Mouse (Mus musculus) neutrophil, adult 65 days (primary cell): ENCODE results near the gene Kif27. TPM values are rescaled to one million over a fixed set of nuclear protein-coding genes. Genes with fewer than 3 reads are reported as not detected.

Experiments
- total RNA-seq: library from RNA; stranded (reverse); gene quantifications from 2 replicates; pipeline ENCODE4 v1.2.4, GENCODE M21; 2023

The Kif27 gene
- 0.16 TPM in 1 of 2 replicates, not detected in the other for total RNA-seq

GRCm38 (mm10) chr13:58358629-58359303, at the start of gene Kif27:
Gene Kif27 (minus strand): TSS chr13:58359122.

GRCm38 (mm10) chr13:58403243-58403642, 44.3 kb upstream of the Kif27 start, which contains the start of gene Hnrnpk:
Gene Hnrnpk (minus strand): TSS chr13:58403343.

GRCm38 (mm10) chr13:58402003-58402743, 43.3 kb upstream of the Kif27 start, which contains the start of gene Rmi1:
Gene Rmi1 (plus strand): TSS chr13:58402248.

GRCm38 (mm10) chr13:58384779-58385546, 26.0 kb upstream of the Kif27 start, which contains the start of gene 2210016F16Rik:
Gene 2210016F16Rik (minus strand): TSS chr13:58385225.

GRCm38 (mm10) chr13:58275599-58275998, 83.3 kb downstream of the Kif27 start, which contains the start of gene Gkap1:
Gene Gkap1 (minus strand): TSS chr13:58275699.

Other genes starting within 250 kb of the Kif27 start
- gene Klhl3, start 245.5 kb downstream of the Kif27 start, total RNA-seq: 0.13 and 0.18 TPM in 2 replicates
- gene Hnrnpa0, start 230.6 kb downstream of the Kif27 start, total RNA-seq: 65.0 and 90.1 TPM in 2 replicates
- gene Idnk, start 201.5 kb downstream of the Kif27 start, total RNA-seq: 33.5 and 36.1 TPM in 2 replicates
- gene Ubqln1, start 143.5 kb downstream of the Kif27 start, total RNA-seq: 39.4 and 40.3 TPM in 2 replicates
- gene Gkap1, start 83.4 kb downstream of the Kif27 start, total RNA-seq: 2.0 and 4.1 TPM in 2 replicates
- 5.8 and 6.9 TPM in 2 replicates for gene 2210016F16Rik, start 26.1 kb upstream of the Kif27 start, total RNA-seq
- 16.2 and 20.4 TPM in 2 replicates for gene Rmi1, start 43.1 kb upstream of the Kif27 start, total RNA-seq
- gene Hnrnpk, start 44.2 kb upstream of the Kif27 start, total RNA-seq: 800 and 833 TPM in 2 replicates